Mouse (Mus musculus) spleen, postnatal 14 days (tissue): Measurements from ENCODE around the gene Palb2.

Source experiments
- DNase-seq, 2 experiments: peaks; one replicate each; pipeline ENCODE4 v3.0.0; 2021 to 2022; ENCODE audit warnings: low spot score in 2 of 2

Gene Palb2

GRCm38 (mm10) chr7:122099222-122099621 is 33.6 kb downstream of the Palb2 start:
- DNase-seq: peak; percentile 9 to 40

GRCm38 (mm10) chr7:122098009-122098408 is 34.8 kb downstream of the Palb2 start:
- DNase-seq: no peak

GRCm38 (mm10) chr7:122094564-122095330 is 38.0 kb downstream of the Palb2 start:
- peak in 1 of 2 experiments; percentile 2 for DNase-seq

GRCm38 (mm10) chr7:122087195-122087982 is 45.4 kb downstream of the Palb2 start:
- no peak for DNase-seq

- DNase-seq: no peak
These were observed 51.7 kb downstream of the Palb2 start for GRCm38 (mm10) chr7:122081071-122081470.

- DNase-seq: no peak
These were observed 52.8 kb downstream of the Palb2 start for GRCm38 (mm10) chr7:122079798-122080554.

GRCm38 (mm10) chr7:122074374-122074773 is 58.4 kb downstream of the Palb2 start:
- DNase-seq: no peak

GRCm38 (mm10) chr7:122067517-122068381 is 65.0 kb downstream of the Palb2 start:
- no peak for DNase-seq

- DNase-seq: peak; percentile 80 to 89
These were observed 65.8 kb downstream of the Palb2 start, which contains the start of the genes Ubfd1 and Ears2 for GRCm38 (mm10) chr7:122066945-122067516. Gene Ubfd1 (plus strand): TSS chr7:122067175. Gene Ears2 (minus strand): TSS chr7:122067263.

- no peak for DNase-seq
These were observed 66.5 kb downstream of the Palb2 start for GRCm38 (mm10) chr7:122066102-122066944.

- DNase-seq: no peak
These were observed 67.1 kb downstream of the Palb2 start for GRCm38 (mm10) chr7:122065656-122066055.
